Comparison of ENCODE assay signal across 8 mouse cellular contexts in the genomic region with DNA sequence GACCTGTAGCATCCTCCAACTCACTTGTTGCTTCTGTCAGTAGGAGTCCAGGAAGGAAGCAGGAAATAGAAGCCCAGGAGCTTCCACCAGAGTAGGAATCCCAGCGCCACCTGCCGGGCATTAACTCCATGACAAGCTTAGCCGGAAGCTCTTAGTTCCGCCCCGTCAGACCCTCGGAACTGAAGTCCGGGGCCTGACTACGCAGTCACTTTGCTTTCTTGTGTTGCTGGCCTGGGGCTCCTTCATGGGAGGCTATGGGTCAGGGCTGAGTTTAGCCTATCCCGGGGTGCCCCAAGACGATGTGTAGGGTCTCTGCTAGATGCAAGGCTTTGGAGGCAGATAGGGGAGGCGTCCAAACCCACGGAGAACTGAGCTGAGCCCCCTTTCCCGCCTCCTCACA. TPM values are rescaled to one million over a fixed set of nuclear protein-coding genes. Genes with fewer than 3 reads are reported as not detected.
A peak's percentile ranks its signal among the peaks of the same experiment; 100 is the strongest.
DNase-seq lines count a peak whose midpoint lies in the region; ATAC-seq lines count a peak whose summit lies in the region.

No protein-coding gene starts in this region.

- no peaks in the 10 kb centered on the region for H3K36me3 ChIP-seq in embryonic facial prominence, embryonic 13.5 days
- H3K36me3 ChIP-seq in limb, embryonic 13.5 days: no peaks in the 10 kb centered on the region
- no peaks in the 10 kb centered on the region for H3K36me3 ChIP-seq in midbrain, embryonic 15.5 days (replicated peaks)

- under 1% methylated on average over 13 of the region's 13 CpGs for WGBS in embryonic facial prominence, embryonic 13.5 days
- WGBS in limb, embryonic 13.5 days: 3% methylated on average over 13 of the region's 13 CpGs
- WGBS in midbrain, embryonic 15.5 days: 1% methylated on average over 13 of the region's 13 CpGs

- peak overlapping the region; percentile 45 for H3K4me3 ChIP-seq in embryonic facial prominence, embryonic 13.5 days
- H3K4me3 ChIP-seq in limb, embryonic 13.5 days: peak overlapping the region; percentile 42
- H3K4me3 ChIP-seq in midbrain, embryonic 15.5 days: peak overlapping the region; percentile 30

- ATAC-seq in embryonic facial prominence, embryonic 13.5 days (ENCODE audit: insufficient number of reproducible peaks, insufficient read depth, low FRiP score, low TSS enrichment, low read depth): no peak
- peak; percentile 70 for ATAC-seq in limb, embryonic 13.5 days (ENCODE audit: low FRiP score, low read depth)
- ATAC-seq in midbrain, embryonic 15.5 days (replicated peaks): peak; percentile 71

- DNase-seq in 3T3-L1 (ENCODE audit: low read depth, low spot score): peak; percentile 89
- peak; percentile 87 to 89 for DNase-seq in adrenal gland, postnatal 36 days
- peak; percentile 85 for DNase-seq in heart, adult 8-10 months (ENCODE audit: low spot score)
- peak; percentile 88 for DNase-seq in kidney, adult 9 months
- DNase-seq in spleen, adult 18-20 months: peak; percentile 65 to 86

- H3K9me3 ChIP-seq in embryonic facial prominence, embryonic 13.5 days: no peaks in the 10 kb centered on the region
- no peaks in the 10 kb centered on the region for H3K9me3 ChIP-seq in limb, embryonic 13.5 days
- H3K9me3 ChIP-seq in midbrain, embryonic 15.5 days: no peaks in the 10 kb centered on the region

- peak overlapping the region; percentile 70 for H3K4me2 ChIP-seq in embryonic facial prominence, embryonic 13.5 days
- H3K4me2 ChIP-seq in limb, embryonic 13.5 days (replicated peaks): peak overlapping the region; percentile 72
- peak overlapping the region; percentile 59 for H3K4me2 ChIP-seq in midbrain, embryonic 15.5 days

- H3K9ac ChIP-seq in embryonic facial prominence, embryonic 13.5 days: peak overlapping the region; percentile 69
- peak overlapping the region; percentile 69 for H3K9ac ChIP-seq in limb, embryonic 13.5 days
- H3K9ac ChIP-seq in midbrain, embryonic 15.5 days: peak overlapping the region; percentile 22; the same call in 1 of the 2 replicates

- H3K27ac ChIP-seq in embryonic facial prominence, embryonic 13.5 days: no peak overlapping the region
- no peak overlapping the region for H3K27ac ChIP-seq in limb, embryonic 13.5 days
- H3K27ac ChIP-seq in midbrain, embryonic 15.5 days: no peak overlapping the region

- no peaks in the 10 kb centered on the region for H3K4me1 ChIP-seq in embryonic facial prominence, embryonic 13.5 days
- no peaks in the 10 kb centered on the region for H3K4me1 ChIP-seq in limb, embryonic 13.5 days
- peaks cover 6% of the 10 kb centered on the region for H3K4me1 ChIP-seq in midbrain, embryonic 15.5 days

- peaks cover 8% of the 10 kb centered on the region; the same call in 1 of the 2 replicates for H3K27me3 ChIP-seq in embryonic facial prominence, embryonic 13.5 days
- peaks cover 9% of the 10 kb centered on the region; the same call in 1 of the 2 replicates for H3K27me3 ChIP-seq in limb, embryonic 13.5 days
- no peaks in the 10 kb centered on the region; the same call in 1 of the 2 replicates for H3K27me3 ChIP-seq in midbrain, embryonic 15.5 days (replicated peaks)

RNA-seq across cellular contexts. Expression of gene Tsku, which starts 19.7 kb away (rescaled TPM):
- 10 to 100 TPM; 19.8 to 23.4 TPM for total RNA-seq in adrenal gland, postnatal 36 days (2021)
- 17.2 and 19.2 TPM in 2 replicates for polyA plus RNA-seq in embryonic facial prominence, embryonic 13.5 days (2015; fragmentation: Nextera tagmentation; extraction: Ambion mirVana)
- 1 to 10 TPM; 1.9 to 2.8 (median 2.5) TPM for total RNA-seq in heart, adult 8-10 months (2022)
- 22.4 and 23.1 TPM in 2 replicates for polyA plus RNA-seq in limb, embryonic 13.5 days (2015; fragmentation: Nextera tagmentation; extraction: Ambion mirVana)
- 8.5 and 8.9 TPM in 2 replicates for polyA plus RNA-seq in midbrain, embryonic 15.5 days (2015; fragmentation: Nextera tagmentation; extraction: Ambion mirVana)

RNA-seq across cellular contexts. Expression of gene Acer3, which starts 20.5 kb away (rescaled TPM):
- 10 to 100 TPM; 12.9 to 17.3 TPM for total RNA-seq in adrenal gland, postnatal 36 days (2021)
- polyA plus RNA-seq in embryonic facial prominence, embryonic 13.5 days (2015; fragmentation: Nextera tagmentation; extraction: Ambion mirVana): 31.8 and 32.9 TPM in 2 replicates
- total RNA-seq in heart, adult 8-10 months (2022): 10 to 100 TPM in 3 of 4 experiments, 1 to 10 TPM in 1; 7.6 to 13.8 (median 12.4) TPM
- polyA plus RNA-seq in limb, embryonic 13.5 days (2015; fragmentation: Nextera tagmentation; extraction: Ambion mirVana): 33.7 and 34.7 TPM in 2 replicates
- polyA plus RNA-seq in midbrain, embryonic 15.5 days (2015; fragmentation: Nextera tagmentation; extraction: Ambion mirVana): 18.3 and 18.8 TPM in 2 replicates
